Mouse (Mus musculus) kidney, adult 8-10 months (tissue): ENCODE data around the gene Gm16253.
"Not testable (repeated sequence)": the region's sequence is repeated elsewhere in the genome, so short reads cannot be mapped to it uniquely, and the experiment has no call there.

Experiments
- DNase-seq, 2 experiments: peaks; one replicate each; pipeline ENCODE4 v3.0.0; 2022

Gm16253 gene

GRCm38 (mm10) chr3:96600639-96601250 lies 24.0 kb downstream of the Gm16253 start, which contains the start of gene Lix1l:
TSS of gene Lix1l (plus strand) at chr3:96601149.
- peak; percentile 86 to 91 for DNase-seq

GRCm38 (mm10) chr3:96601251-96601787 lies 24.5 kb downstream of the Gm16253 start:
- peak; percentile 54 to 55 for DNase-seq

DNA sequence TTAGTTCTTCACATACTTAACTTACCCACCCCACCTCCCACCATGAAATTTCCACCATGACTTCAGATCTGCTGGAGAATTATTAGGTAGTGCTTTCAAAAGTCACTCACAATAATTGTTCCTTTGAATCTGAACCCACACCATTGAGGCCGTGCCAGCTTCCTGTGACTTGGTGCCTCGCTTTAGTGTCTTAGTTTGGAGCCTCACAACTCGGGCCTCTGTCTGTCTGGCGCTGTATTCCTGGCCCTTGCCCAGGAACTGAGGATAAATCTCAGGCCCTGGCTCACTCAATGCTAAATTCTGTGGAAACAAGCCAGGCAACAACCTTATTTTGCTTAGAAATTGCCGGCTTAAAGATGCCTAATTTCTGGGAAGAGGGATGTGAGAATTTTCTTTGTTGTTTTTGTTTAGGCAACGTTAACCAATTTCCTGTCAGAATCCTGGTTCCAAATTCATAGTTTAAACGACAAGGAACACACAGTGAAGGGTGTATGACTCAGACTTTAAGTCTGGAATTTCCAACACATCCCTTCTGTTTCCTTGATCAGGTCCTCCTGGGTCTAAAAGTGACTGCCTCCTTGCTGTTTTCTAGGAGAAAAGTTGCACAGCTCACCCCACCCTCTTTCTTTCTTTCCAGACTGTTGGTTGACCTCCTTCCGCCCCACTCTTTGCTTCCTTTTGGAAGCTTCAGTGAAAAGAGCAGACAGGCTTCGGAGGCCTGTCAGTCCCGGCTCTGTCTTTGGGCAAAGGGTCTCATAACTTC lies 25.3 kb downstream of the Gm16253 start:
- DNase-seq = no peak

GRCm38 (mm10) chr3:96602704-96603084 lies 25.9 kb downstream of the Gm16253 start:
- DNase-seq = no peak

- DNase-seq = no peak
Measured at GRCm38 (mm10) chr3:96603311-96603710, 26.5 kb downstream of the Gm16253 start.

- DNase-seq = not testable (repeated sequence)
Measured at GRCm38 (mm10) chr3:96606007-96606406, 29.2 kb downstream of the Gm16253 start.

DNA sequence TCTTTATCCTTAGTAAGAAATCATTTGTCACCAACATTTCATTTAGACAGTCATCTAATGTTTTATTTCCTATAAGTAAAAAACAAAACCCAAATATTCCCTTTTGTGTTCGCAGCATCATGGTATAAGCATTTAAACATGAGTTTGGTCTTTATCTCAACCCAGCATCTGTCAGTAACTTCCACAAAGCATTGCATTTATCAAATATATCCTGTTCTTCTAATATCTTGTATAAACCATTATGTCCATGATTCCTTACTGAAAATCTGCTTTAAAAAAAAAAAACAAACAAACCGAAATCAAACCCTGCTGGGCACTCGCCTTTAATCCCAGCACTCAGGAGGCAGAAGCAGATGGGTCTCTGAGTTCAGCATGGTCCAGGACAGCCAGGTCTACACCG lies 29.8 kb downstream of the Gm16253 start:
- no peak for DNase-seq

GRCm38 (mm10) chr3:96617941-96618340 lies 41.2 kb downstream of the Gm16253 start:
- no peak for DNase-seq

GRCm38 (mm10) chr3:96623201-96623600 lies 46.4 kb downstream of the Gm16253 start:
- DNase-seq = no peak

- peak; percentile 96 to 98 for DNase-seq
Measured at GRCm38 (mm10) chr3:96629729-96630600, 53.2 kb downstream of the Gm16253 start, which contains the start of gene Rbm8a. TSS of gene Rbm8a (plus strand) at chr3:96629933.
